Mouse (Mus musculus) adrenal gland, postnatal 0 days (tissue): ENCODE data around the gene C9. TPM values are rescaled to one million over a fixed set of nuclear protein-coding genes. Genes with fewer than 3 reads are reported as not detected.

ENCODE experiments used
- polyA plus RNA-seq: library from polyadenylated mRNA; unstranded; fragments of >200 nt; fragmentation: Nextera tagmentation; extraction: Ambion mirVana; gene quantifications from 2 replicates; pipeline ENCODE4 v1.2.1, GENCODE M21; 2015

Gene C9
- not detected in 2 replicates for polyA plus RNA-seq

DNA sequence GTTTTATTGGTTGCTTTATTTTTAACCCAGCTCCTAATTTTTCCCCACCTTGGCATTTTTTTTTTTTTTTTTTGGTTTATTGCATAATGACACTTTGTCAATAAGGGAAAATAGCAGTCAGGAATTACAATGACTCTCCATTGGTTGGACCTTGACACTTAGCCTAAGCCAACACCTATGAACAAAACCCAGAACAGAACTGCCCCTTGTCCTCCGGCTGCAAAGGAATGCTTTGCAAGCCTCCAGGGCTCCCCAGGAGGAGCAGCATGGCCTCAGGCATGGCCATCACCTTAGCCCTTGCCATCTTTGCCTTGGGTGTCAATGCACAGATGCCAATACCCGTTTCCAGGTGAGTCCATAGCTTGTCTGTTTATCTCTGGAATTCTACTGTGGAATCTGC, at the start of gene C9:
Gene C9, plus strand, starts transcription at position 193 of the 400 bp plus-strand sequence.

DNA sequence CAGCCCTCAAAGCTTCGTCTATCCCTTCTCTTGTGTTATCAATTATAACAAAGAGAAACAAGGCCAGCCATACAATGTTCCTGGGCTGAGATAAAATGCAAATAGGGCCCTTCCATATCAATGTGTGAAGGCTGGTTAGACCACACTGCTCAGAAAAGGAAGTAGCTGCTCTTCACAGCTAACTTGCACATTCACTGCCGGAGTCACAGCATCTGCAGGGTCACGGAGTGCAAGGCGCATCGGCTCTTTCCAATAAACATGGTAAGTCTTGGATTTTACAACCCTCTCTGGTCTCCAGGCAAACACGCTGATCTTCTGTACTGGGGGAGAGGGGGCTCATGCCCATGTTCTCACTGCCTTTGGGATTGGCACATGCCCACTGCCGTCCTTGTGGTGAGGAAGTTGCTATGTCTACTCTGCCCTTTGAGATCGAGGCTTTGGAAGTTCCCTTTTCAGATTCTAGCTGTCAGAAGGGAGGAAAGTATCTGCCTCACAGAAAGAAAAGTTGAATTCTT, 77.6 kb downstream of the C9 start, which contains the start of gene Fyb:
Gene Fyb, plus strand, starts transcription at position 201 of the 515 bp plus-strand sequence.

Other genes with a start within 250 kb of the C9 start
- 116 and 203 TPM in 2 replicates for gene Dab2, start 145.5 kb upstream of the C9 start, polyA plus RNA-seq
- gene Fyb, start 77.5 kb downstream of the C9 start, polyA plus RNA-seq = 11.6 and 26.2 TPM in 2 replicates